Mouse (Mus musculus) liver, adult 2 months (tissue): ENCODE data around the gene Pabpc4l. TPM values are rescaled to one million over a fixed set of nuclear protein-coding genes. Genes with fewer than 3 reads are reported as not detected.
A peak's percentile ranks its signal among the peaks of the same experiment; 100 is the strongest.
"Not testable (repeated sequence)": the region's sequence is repeated elsewhere in the genome, so short reads cannot be mapped to it uniquely, and the experiment has no call there.

Experiments
- DNase-seq: peaks from one replicate; pipeline ENCODE4 v3.0.0-alpha.2; 2011; ENCODE audit warnings: low read depth, low spot score; ENCODE audit errors: extremely low read depth
- H3K27ac ChIP-seq: fragments of 200-500 bp; replicated peaks from 2 replicates; pipeline ENCODE4 v1.5.1; 2012; ENCODE audit warnings: low read depth, mild to moderate bottlenecking, control low read depth, inconsistent platforms, low read length; ENCODE audit not compliant: insufficient read depth
- H3K27me3 ChIP-seq: fragments of 200-500 bp; 2 replicates; pipeline ENCODE4 v1.6.1; 2012; ENCODE audit warnings: mild to moderate bottlenecking, moderate library complexity, low read length, inconsistent platforms; ENCODE audit not compliant: control insufficient read depth, insufficient read depth
- H3K36me3 ChIP-seq: fragments of 200-500 bp; 2 replicates; pipeline ENCODE4 v1.6.1; 2012; ENCODE audit warnings: low read length, inconsistent platforms; ENCODE audit not compliant: control insufficient read depth, insufficient read depth
- H3K4me1 ChIP-seq: fragments of 200-500 bp; 2 replicates; pipeline ENCODE4 v1.6.1; 2011; ENCODE audit warnings: low read length; ENCODE audit not compliant: control insufficient read depth, insufficient read depth
- H3K4me3 ChIP-seq: fragments of 200-500 bp; 2 replicates; pipeline ENCODE4 v1.5.1; 2011; ENCODE audit warnings: low read depth, mild to moderate bottlenecking, control low read depth, low read length, moderate library complexity; ENCODE audit not compliant: insufficient read depth
- H3K79me2 ChIP-seq: fragments of 200-500 bp; 2 replicates; pipeline ENCODE4 v1.6.1; 2012; ENCODE audit warnings: inconsistent platforms, mild to moderate bottlenecking, low read length, moderate library complexity; ENCODE audit not compliant: control insufficient read depth, insufficient read depth
- H3K9ac ChIP-seq: fragments of 200-500 bp; 2 replicates; pipeline ENCODE4 v1.6.1; 2012; ENCODE audit warnings: low read depth, mild to moderate bottlenecking, control low read depth, inconsistent platforms, low read length
- CTCF ChIP-seq: fragments of 200-500 bp; IDR thresholded peaks from 2 replicates; pipeline ENCODE4 v1.5.1; 2011; ENCODE audit warnings: low read depth, low read length, control low read depth
- POLR2A ChIP-seq: fragments of 200-500 bp; IDR thresholded peaks from 2 replicates; pipeline ENCODE4 v1.6.1; 2011; ENCODE audit warnings: low read length, control low read depth; ENCODE audit not compliant: insufficient read depth; ENCODE audit errors: extremely low read depth
- WGBS: fragments of 180-500 bp; shearing (Covaris S2); methylation state at CpG from one replicate; pipeline ENCODE4 v1.1.7; 2018; 5-methylcytosine and 5-hydroxymethylcytosine counted together
- polyA plus RNA-seq: library from polyadenylated mRNA; depleted of rRNA; stranded (reverse); fragments of >200 nt; gene quantifications from 2 replicates; pipeline ENCODE4 v1.2.3, GENCODE M21; 2012; rRNA removed
- total RNA-seq: library from RNA; depleted of rRNA; stranded (reverse); fragments of >200 nt; gene quantifications from 2 replicates; pipeline ENCODE4 v1.2.3, GENCODE M21; 2014; rRNA removed

Pabpc4l gene
- total RNA-seq, result 0.40 and 0.74 TPM in 2 replicates
- 0.09 TPM in 1 of 2 replicates, not detected in the other for polyA plus RNA-seq

GRCm38 (mm10) chr3:46447481-46448265 is at the start of gene Pabpc4l:
Gene Pabpc4l (minus strand): TSS chr3:46448219.
- DNase-seq, result no peak
- Histone ChIP-seq H3K27ac (no peak within 1 kb of the TSS), H3K79me2 (no peaks in the 10 kb centered on the region), H3K4me1 (no peaks in the 10 kb centered on the region), H3K9ac (peak within 1 kb of the TSS; percentile 9), H3K36me3 (no peaks in the 10 kb centered on the region), H3K27me3 (no peaks in the 10 kb centered on the region), H3K4me3 (peak within 1 kb of the TSS; percentile 46)
- no peak for TF ChIP-seq CTCF
- TF ChIP-seq POLR2A, result no peak
- 2% methylated on average over 31 of the region's 37 CpGs for WGBS

- 57% methylated on average over 5 of the region's 5 CpGs for WGBS
- Histone ChIP-seq H3K79me2 (no peaks in the 10 kb centered on the region), H3K27ac (no peak overlapping the region), H3K36me3 (no peaks in the 10 kb centered on the region), H3K9ac (no peak overlapping the region), H3K4me1 (no peaks in the 10 kb centered on the region), H3K4me3 (no peak overlapping the region), H3K27me3 (no peaks in the 10 kb centered on the region)
- TF ChIP-seq POLR2A (no peak), CTCF (no peak)
- no peak for DNase-seq
Measured at GRCm38 (mm10) chr3:46490989-46491259, 42.9 kb upstream of the Pabpc4l start.

GRCm38 (mm10) chr3:46490132-46490988 is 42.3 kb upstream of the Pabpc4l start:
- H3K9ac ChIP-seq, result no peak overlapping the region
- TF ChIP-seq POLR2A (no peak), CTCF (no peak)
- no peaks in the 10 kb centered on the region for H3K79me2 ChIP-seq
- H3K4me1 ChIP-seq, result no peaks in the 10 kb centered on the region
- H3K36me3 ChIP-seq, result no peaks in the 10 kb centered on the region
- 71% methylated on average over 15 of the region's 15 CpGs for WGBS
- no peaks in the 10 kb centered on the region for H3K27me3 ChIP-seq
- DNase-seq, result peak; percentile 7
- no peak overlapping the region for H3K27ac ChIP-seq
- H3K4me3 ChIP-seq, result no peak overlapping the region

GRCm38 (mm10) chr3:46486091-46486490 is 38.1 kb upstream of the Pabpc4l start:
- WGBS, result 63% methylated on average over 1 of the region's 1 CpGs
- not testable (repeated sequence) for H3K79me2 ChIP-seq, H3K27me3 ChIP-seq, H3K9ac ChIP-seq, DNase-seq, H3K4me3 ChIP-seq, H3K27ac ChIP-seq, H3K36me3 ChIP-seq, H3K4me1 ChIP-seq

- TF ChIP-seq CTCF (no peak), POLR2A (no peak)
- Histone ChIP-seq H3K36me3 (no peaks in the 10 kb centered on the region), H3K27ac (no peak overlapping the region), H3K4me3 (peak overlapping the region; percentile 46), H3K79me2 (no peaks in the 10 kb centered on the region), H3K9ac (no peak overlapping the region), H3K27me3 (no peaks in the 10 kb centered on the region), H3K4me1 (no peaks in the 10 kb centered on the region)
- DNase-seq, result no peak
- whole genome bisulfite sequencing, result 19% methylated on average over 5 of the region's 5 CpGs
Measured at GRCm38 (mm10) chr3:46448266-46448532, 180 bp upstream of the Pabpc4l start.

- no peaks in the 10 kb centered on the region for H3K36me3 ChIP-seq
- H3K79me2 ChIP-seq, result no peaks in the 10 kb centered on the region
- no peak for TF ChIP-seq POLR2A
- TF ChIP-seq CTCF, result no peak
- H3K4me3 ChIP-seq, result no peak overlapping the region
- DNase-seq, result no peak
- H3K4me1 ChIP-seq, result no peaks in the 10 kb centered on the region
- no peak overlapping the region for H3K27ac ChIP-seq
- no peaks in the 10 kb centered on the region for H3K27me3 ChIP-seq
- H3K9ac ChIP-seq, result no peak overlapping the region
Measured at GRCm38 (mm10) chr3:46431416-46431815, 16.6 kb downstream of the Pabpc4l start.
